Mouse (Mus musculus) naive thymus-derived CD4-positive, alpha-beta T cell, adult 2 months (primary cell): ENCODE results near the gene Olfr1045.
"Not testable (repeated sequence)": the region's sequence is repeated elsewhere in the genome, so short reads cannot be mapped to it uniquely, and the experiment has no call there.

ENCODE experiments used
- DNase-seq: peaks from one replicate; pipeline ENCODE4 v3.0.0-alpha.2; 2011; ENCODE audit warnings: low read depth

The Olfr1045 gene

GRCm38 (mm10) chr2:86202909-86203308 is at the start of gene Olfr1045:
TSS of gene Olfr1045 (minus strand) at chr2:86203009.
- DNase-seq = no peak

- no peak for DNase-seq
These were observed 37.4 kb upstream of the Olfr1045 start, which contains the start of gene Olfr1048 for GRCm38 (mm10) chr2:86240189-86240588. TSS of gene Olfr1048 (minus strand) at chr2:86240289.

GRCm38 (mm10) chr2:86231301-86231700 is 28.5 kb upstream of the Olfr1045 start, which contains the start of gene Olfr1047:
TSS of gene Olfr1047 (minus strand) at chr2:86231401.
- no peak for DNase-seq

- no peak for DNase-seq
These were observed 16.4 kb upstream of the Olfr1045 start, which contains the start of gene Olfr1046 for GRCm38 (mm10) chr2:86219214-86219613. TSS of gene Olfr1046 (minus strand) at chr2:86219314.

- DNase-seq = no peak
These were observed 6.9 kb downstream of the Olfr1045 start for GRCm38 (mm10) chr2:86195863-86196262.

- DNase-seq = no peak
These were observed 17.2 kb downstream of the Olfr1045 start, which contains the start of gene Olfr52 for GRCm38 (mm10) chr2:86185583-86185982. TSS of gene Olfr52 (minus strand) at chr2:86185683.

- DNase-seq = no peak
These were observed 22.9 kb downstream of the Olfr1045 start for GRCm38 (mm10) chr2:86179950-86180349.

GRCm38 (mm10) chr2:86177720-86178119 is 25.1 kb downstream of the Olfr1045 start, which contains the start of gene Olfr1044:
TSS of gene Olfr1044 (minus strand) at chr2:86177820.
- DNase-seq = no peak

- not testable (repeated sequence) for DNase-seq
These were observed 27.4 kb downstream of the Olfr1045 start for GRCm38 (mm10) chr2:86175422-86175821.

GRCm38 (mm10) chr2:86167422-86167821 is 35.4 kb downstream of the Olfr1045 start, which contains the start of gene Olfr1043:
TSS of gene Olfr1043 (minus strand) at chr2:86167522.
- no peak for DNase-seq

- DNase-seq = no peak
These were observed 41.1 kb downstream of the Olfr1045 start, which contains the start of gene Olfr1042 for GRCm38 (mm10) chr2:86161738-86162137. TSS of gene Olfr1042 (minus strand) at chr2:86161838.

GRCm38 (mm10) chr2:86146632-86147031 is 56.2 kb downstream of the Olfr1045 start, which contains the start of gene Olfr1040:
TSS of gene Olfr1040 (minus strand) at chr2:86146732.
- no peak for DNase-seq
